Mouse (Mus musculus) heart, embryonic 11.5 days (tissue): ENCODE results near the gene Lman2. TPM values are rescaled to one million over a fixed set of nuclear protein-coding genes. Genes with fewer than 3 reads are reported as not detected.

Experiments
- ATAC-seq: fragments of 200-750 bp; cut with Nextera tagmentation; replicated peaks from 2 replicates; pipeline ENCODE4 v1.8.0; 2017; ENCODE audit warnings: moderate library complexity; ENCODE audit not compliant: insufficient number of reproducible peaks, low FRiP score, low TSS enrichment
- H3K27ac ChIP-seq: fragments of 300-500 bp; sonication (generic); 2 replicates; pipeline ENCODE4 v1.5.1; 2014; ENCODE audit warnings: mild to moderate bottlenecking, low read depth, low read length
- H3K27me3 ChIP-seq: fragments of 300-500 bp; sonication (generic); 2 replicates; pipeline ENCODE4 v1.6.1; 2014; ENCODE audit warnings: mild to moderate bottlenecking, low read length, mixed read lengths; ENCODE audit not compliant: control insufficient read depth, insufficient read depth
- H3K36me3 ChIP-seq: fragments of 300-500 bp; sonication (generic); 2 replicates; pipeline ENCODE4 v1.6.1; 2014; ENCODE audit warnings: mild to moderate bottlenecking, low read length, moderate library complexity, mixed read lengths; ENCODE audit not compliant: control insufficient read depth, insufficient read depth
- H3K4me1 ChIP-seq: fragments of 300-500 bp; sonication (generic); 2 replicates; pipeline ENCODE4 v1.6.1; 2014; ENCODE audit warnings: low read length; ENCODE audit not compliant: control insufficient read depth, insufficient read depth
- H3K4me2 ChIP-seq: fragments of 300-500 bp; sonication (generic); 2 replicates; pipeline ENCODE4 v1.6.1; 2014; ENCODE audit warnings: mild to moderate bottlenecking, moderate library complexity
- H3K4me3 ChIP-seq: fragments of 300-500 bp; sonication (generic); 2 replicates; pipeline ENCODE4 v1.5.1; 2014; ENCODE audit warnings: low read depth, low read length
- H3K9ac ChIP-seq: fragments of 300-500 bp; sonication (generic); 2 replicates; pipeline ENCODE4 v1.6.1; 2014; ENCODE audit warnings: mild to moderate bottlenecking, low read depth, low read length, moderate library complexity
- H3K9me3 ChIP-seq: fragments of 300-500 bp; sonication (generic); replicated peaks from 2 replicates; pipeline ENCODE4 v1.6.1; 2016; ENCODE audit warnings: low read length; ENCODE audit not compliant: control insufficient read depth
- WGBS: fragments of 180-500 bp; shearing (Covaris S2); extraction: QIAGEN DNeasy Blood & Tissue Kit; methylation state at CpG from one replicate; pipeline ENCODE4 v1.1.7; 2014; ENCODE audit not compliant: insufficient replicate concordance; 5-methylcytosine and 5-hydroxymethylcytosine counted together
- polyA plus RNA-seq: library from polyadenylated mRNA; unstranded; fragments of >200 nt; fragmentation: Nextera tagmentation; extraction: Ambion mirVana; gene quantifications from 2 replicates; pipeline ENCODE4 v1.2.1, GENCODE M21; 2014

Lman2 gene
- polyA plus RNA-seq, 1 experiment from 2014 or later: 72.5 TPM

DNA sequence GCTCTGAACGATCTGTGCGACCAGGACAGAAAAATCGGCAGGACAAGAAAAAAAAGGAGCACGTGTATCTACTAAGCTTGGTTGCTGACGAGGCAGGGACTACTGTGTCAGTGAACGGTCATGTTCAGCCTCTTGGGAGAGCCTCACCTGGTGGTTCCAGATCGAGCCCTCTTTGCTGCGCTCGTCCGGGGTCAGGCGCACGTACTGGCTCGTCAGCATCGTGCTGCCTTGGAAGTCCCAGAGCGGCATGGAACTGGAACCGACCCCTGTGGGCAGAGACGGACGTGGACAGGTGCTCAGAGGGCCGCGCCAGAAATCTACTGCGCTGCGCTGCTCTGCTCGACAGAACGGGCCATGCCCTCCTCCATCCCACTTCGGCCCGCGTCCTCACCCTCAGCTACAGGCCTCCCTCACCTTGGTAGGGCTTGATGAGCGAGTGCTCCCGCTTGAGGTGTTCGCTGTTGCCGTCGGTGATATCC lies 570 bp downstream of the Lman2 start:
- peak; percentile 29 for ATAC-seq
- Histone ChIP-seq H3K4me3 (peak overlapping the region; percentile 99), H3K36me3 (peaks cover 7% of the 10 kb centered on the region), H3K4me1 (peaks cover 13% of the 10 kb centered on the region), H3K9ac (peak overlapping the region; percentile 96), H3K27ac (peak overlapping the region; percentile 94), H3K9me3 (no peaks in the 10 kb centered on the region), H3K27me3 (no peaks in the 10 kb centered on the region), H3K4me2 (peak overlapping the region; percentile 74)
- under 1% methylated on average over 32 of the region's 32 CpGs for WGBS

DNA sequence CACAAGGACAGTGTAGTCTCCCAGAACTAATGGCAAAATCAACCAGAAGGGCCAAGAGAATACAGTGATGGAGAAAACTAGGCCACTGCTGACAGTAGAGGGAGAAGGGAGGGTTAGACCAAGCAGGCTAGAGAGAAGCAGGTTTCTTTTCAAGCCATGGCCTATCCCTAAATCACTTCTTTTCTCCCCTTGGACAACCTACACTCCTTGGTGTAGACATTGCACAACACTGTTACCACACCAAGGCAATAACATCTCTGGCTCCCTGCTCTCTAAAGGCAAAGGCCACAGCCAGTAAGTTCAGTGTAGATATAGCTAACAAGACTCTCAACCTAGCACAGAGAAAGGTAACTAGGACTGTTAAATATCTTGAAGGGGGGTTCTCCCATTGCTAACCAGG lies 1.4 kb downstream of the Lman2 start:
- peaks cover 10% of the 10 kb centered on the region for H3K36me3 ChIP-seq
- H3K4me1 ChIP-seq: peaks cover 13% of the 10 kb centered on the region
- H3K4me2 ChIP-seq: peak overlapping the region; percentile 74
- H3K9ac ChIP-seq: no peak overlapping the region
- no peak for ATAC-seq
- H3K27ac ChIP-seq: no peak overlapping the region
- H3K9me3 ChIP-seq: no peaks in the 10 kb centered on the region
- no peaks in the 10 kb centered on the region for H3K27me3 ChIP-seq
- H3K4me3 ChIP-seq: peak overlapping the region; percentile 99

- H3K9me3 ChIP-seq: no peaks in the 10 kb centered on the region
- no peaks in the 10 kb centered on the region for H3K4me1 ChIP-seq
- no peak for ATAC-seq
- no peak overlapping the region for H3K4me3 ChIP-seq
- 78% methylated on average over 11 of the region's 11 CpGs for WGBS
- H3K27me3 ChIP-seq: no peaks in the 10 kb centered on the region
- H3K9ac ChIP-seq: no peak overlapping the region
- H3K27ac ChIP-seq: no peak overlapping the region
- peaks cover 40% of the 10 kb centered on the region for H3K36me3 ChIP-seq
- H3K4me2 ChIP-seq: no peak overlapping the region
Measured at GRCm38 (mm10) chr13:55346745-55347144, 15.8 kb downstream of the Lman2 start.

GRCm38 (mm10) chr13:55344286-55344685 lies 18.3 kb downstream of the Lman2 start:
- ATAC-seq: no peak
- 88% methylated on average over 7 of the region's 7 CpGs for WGBS
- Histone ChIP-seq H3K9me3 (no peaks in the 10 kb centered on the region), H3K4me3 (no peak overlapping the region), H3K4me1 (no peaks in the 10 kb centered on the region), H3K27ac (no peak overlapping the region), H3K36me3 (peaks cover 26% of the 10 kb centered on the region), H3K27me3 (no peaks in the 10 kb centered on the region), H3K9ac (no peak overlapping the region), H3K4me2 (no peak overlapping the region)

GRCm38 (mm10) chr13:55342469-55342868 lies 20.1 kb downstream of the Lman2 start:
- no peak for ATAC-seq
- H3K27me3 ChIP-seq: no peaks in the 10 kb centered on the region
- no peak overlapping the region for H3K9ac ChIP-seq
- peaks cover 15% of the 10 kb centered on the region for H3K36me3 ChIP-seq
- H3K4me2 ChIP-seq: no peak overlapping the region
- no peak overlapping the region for H3K27ac ChIP-seq
- WGBS: 26% methylated on average over 11 of the region's 11 CpGs
- H3K4me1 ChIP-seq: no peaks in the 10 kb centered on the region
- H3K4me3 ChIP-seq: no peak overlapping the region
- H3K9me3 ChIP-seq: no peaks in the 10 kb centered on the region

- Histone ChIP-seq H3K9me3 (no peaks in the 10 kb centered on the region), H3K4me3 (no peak overlapping the region), H3K27ac (no peak overlapping the region), H3K9ac (no peak overlapping the region), H3K4me1 (no peaks in the 10 kb centered on the region), H3K27me3 (no peaks in the 10 kb centered on the region), H3K36me3 (no peaks in the 10 kb centered on the region), H3K4me2 (no peak overlapping the region)
- 49% methylated on average over 2 of the region's 2 CpGs for WGBS
- ATAC-seq: peak; percentile 41; the same call in 1 of the 2 replicates
Measured at GRCm38 (mm10) chr13:55339259-55339658, 23.3 kb downstream of the Lman2 start.

DNA sequence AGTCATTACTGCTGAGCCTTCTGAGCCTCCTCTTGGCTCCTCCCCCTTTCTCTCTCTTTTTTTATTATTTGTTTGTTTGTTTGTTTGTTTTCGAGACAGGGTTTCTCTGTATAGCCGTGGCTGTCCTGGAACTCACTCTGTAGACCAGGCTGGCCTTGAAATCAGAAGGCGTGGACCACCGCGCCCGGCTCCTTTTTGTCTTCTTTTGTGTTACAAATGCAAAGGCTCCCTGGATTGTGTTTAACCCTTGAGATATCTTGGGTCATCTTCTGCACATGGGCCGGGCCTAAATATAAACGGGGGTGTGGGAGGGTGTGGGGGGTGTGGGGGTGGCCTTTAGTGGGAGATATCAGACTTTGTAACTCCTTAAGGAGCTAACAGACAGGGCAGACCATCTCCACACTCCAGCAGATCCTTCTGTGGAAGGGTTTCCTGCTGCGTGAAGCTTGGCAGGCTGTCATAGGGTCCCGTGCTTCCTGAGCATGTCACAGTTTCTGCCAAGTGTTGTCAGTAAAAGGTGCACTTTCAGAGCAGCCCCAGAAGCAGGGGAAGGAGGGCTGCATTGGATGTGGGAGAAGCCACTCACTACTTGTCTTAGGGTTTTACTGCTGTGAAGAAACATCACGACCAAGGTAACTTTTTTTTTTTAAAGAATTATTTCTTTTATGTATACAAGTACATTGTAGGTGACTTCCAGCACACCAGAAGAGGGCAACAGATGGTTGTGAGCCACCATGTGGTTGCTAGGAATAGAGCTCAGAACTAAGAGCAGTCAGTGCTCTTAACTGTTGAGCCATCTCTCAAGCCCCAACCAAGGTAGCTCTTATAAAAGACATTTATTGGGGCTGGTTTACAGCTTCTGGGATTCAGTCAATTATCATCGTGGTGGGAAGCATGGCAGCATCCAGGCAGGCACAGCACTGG lies 24.2 kb downstream of the Lman2 start:
- H3K4me2 ChIP-seq: no peak overlapping the region
- no peak overlapping the region for H3K9ac ChIP-seq
- no peak for ATAC-seq
- no peaks in the 10 kb centered on the region for H3K9me3 ChIP-seq
- no peaks in the 10 kb centered on the region for H3K36me3 ChIP-seq
- H3K4me3 ChIP-seq: no peak overlapping the region
- 63% methylated on average over 12 of the region's 12 CpGs for WGBS
- H3K27me3 ChIP-seq: no peaks in the 10 kb centered on the region
- H3K4me1 ChIP-seq: no peaks in the 10 kb centered on the region
- H3K27ac ChIP-seq: no peak overlapping the region

DNA sequence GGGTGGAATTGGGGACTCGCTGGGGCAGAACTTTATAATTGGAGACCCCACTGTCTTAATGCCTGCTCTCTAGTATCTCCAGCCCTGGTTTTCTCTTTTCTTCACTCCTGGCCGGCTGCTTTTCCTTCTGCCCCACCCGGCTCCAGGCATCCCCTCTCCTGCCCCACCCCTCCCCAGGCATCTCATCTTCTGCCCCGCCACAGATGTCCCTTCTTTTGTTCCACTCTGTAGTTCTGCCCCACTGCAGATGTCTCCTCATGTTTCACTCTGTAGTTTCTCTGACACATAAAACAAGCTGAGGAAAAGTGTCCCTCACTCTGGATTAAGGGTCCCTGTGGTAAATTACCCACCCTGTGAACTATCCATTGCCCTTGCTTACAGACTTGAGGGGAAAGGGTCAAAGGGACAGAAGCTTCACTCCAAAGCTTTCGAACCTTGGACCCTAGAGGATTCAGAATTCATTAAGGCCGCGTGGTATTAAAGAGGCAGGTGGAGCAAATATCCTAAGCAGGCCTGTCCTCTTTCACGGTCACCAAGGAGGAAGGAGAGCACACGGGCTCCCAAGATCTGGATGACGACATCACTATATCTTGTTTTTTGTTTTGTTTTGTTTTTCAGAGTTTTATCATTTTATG lies 25.1 kb downstream of the Lman2 start:
- no peak overlapping the region for H3K4me3 ChIP-seq
- no peaks in the 10 kb centered on the region for H3K4me1 ChIP-seq
- no peak for ATAC-seq
- no peaks in the 10 kb centered on the region for H3K27me3 ChIP-seq
- WGBS: 77% methylated on average over 10 of the region's 10 CpGs
- H3K27ac ChIP-seq: no peak overlapping the region
- no peaks in the 10 kb centered on the region for H3K36me3 ChIP-seq
- no peak overlapping the region for H3K4me2 ChIP-seq
- no peak overlapping the region for H3K9ac ChIP-seq
- no peaks in the 10 kb centered on the region for H3K9me3 ChIP-seq
